Mouse (Mus musculus) neural tube, embryonic 10.5 days (tissue): Measurements from ENCODE around the gene Adgrl4.
A peak's percentile ranks its signal among the peaks of the same experiment; 100 is the strongest.

Experiments used
- DNase-seq: peaks from one replicate; pipeline ENCODE4 v3.0.0-alpha.2; 2017; ENCODE audit warnings: low spot score; ENCODE audit errors: extremely low spot score

The Adgrl4 gene

GRCm38 (mm10) chr3:151437693-151438092 lies at the start of gene Adgrl4:
Gene Adgrl4 (plus strand): TSS chr3:151437887.
- peak; percentile 43 for DNase-seq

GRCm38 (mm10) chr3:151390912-151391311 lies 46.8 kb upstream of the Adgrl4 start:
- no peak for DNase-seq

- DNase-seq = no peak
These were observed 44.8 kb upstream of the Adgrl4 start for GRCm38 (mm10) chr3:151392891-151393290.

- DNase-seq = no peak
These were observed 44.4 kb upstream of the Adgrl4 start for GRCm38 (mm10) chr3:151393330-151393729.

GRCm38 (mm10) chr3:151399270-151399669 lies 38.4 kb upstream of the Adgrl4 start:
- no peak for DNase-seq

- DNase-seq = no peak
These were observed 26.7 kb upstream of the Adgrl4 start for GRCm38 (mm10) chr3:151411031-151411430.

GRCm38 (mm10) chr3:151411488-151411887 lies 26.2 kb upstream of the Adgrl4 start:
- DNase-seq = no peak

GRCm38 (mm10) chr3:151416931-151417330 lies 20.8 kb upstream of the Adgrl4 start:
- no peak for DNase-seq

- DNase-seq = no peak
These were observed 19.8 kb upstream of the Adgrl4 start for GRCm38 (mm10) chr3:151417688-151418572.

- DNase-seq = no peak
These were observed 13.1 kb upstream of the Adgrl4 start for GRCm38 (mm10) chr3:151424326-151425207.

- no peak for DNase-seq
These were observed 7.6 kb upstream of the Adgrl4 start for GRCm38 (mm10) chr3:151430106-151430505.

GRCm38 (mm10) chr3:151431507-151431906 lies 6.2 kb upstream of the Adgrl4 start:
- no peak for DNase-seq

- DNase-seq = no peak
These were observed 677 bp downstream of the Adgrl4 start for GRCm38 (mm10) chr3:151438364-151438763.

- DNase-seq = no peak
These were observed 2.3 kb downstream of the Adgrl4 start for GRCm38 (mm10) chr3:151439976-151440375.

- no peak for DNase-seq
These were observed 4.3 kb downstream of the Adgrl4 start for GRCm38 (mm10) chr3:151442026-151442425.

GRCm38 (mm10) chr3:151443486-151443885 lies 5.8 kb downstream of the Adgrl4 start:
- no peak for DNase-seq

- no peak for DNase-seq
These were observed 6.6 kb downstream of the Adgrl4 start for GRCm38 (mm10) chr3:151444284-151444683.

- DNase-seq = no peak
These were observed 8.2 kb downstream of the Adgrl4 start for GRCm38 (mm10) chr3:151445936-151446335.

- no peak for DNase-seq
These were observed 17.5 kb downstream of the Adgrl4 start for GRCm38 (mm10) chr3:151454985-151455701.

- no peak for DNase-seq
These were observed 21.9 kb downstream of the Adgrl4 start for GRCm38 (mm10) chr3:151459430-151460190.

- no peak for DNase-seq
These were observed 27.5 kb downstream of the Adgrl4 start for GRCm38 (mm10) chr3:151465215-151465614.
